Mouse (Mus musculus): Measurements from ENCODE around the gene Tubg2. TPM values are rescaled to one million over a fixed set of nuclear protein-coding genes. Genes with fewer than 3 reads are reported as not detected.
"Not testable (repeated sequence)": the region's sequence is repeated elsewhere in the genome, so short reads cannot be mapped to it uniquely, and the experiment has no call there.

The Tubg2 gene
- total RNA-seq, 2 experiments from 2014 or later, result 44.9 to 47.8 TPM

- no peak for DNase-seq (ENCODE audit: extremely low spot score in 1 of 2, low spot score in 1 of 2)
Measured at GRCm38 (mm10) chr11:101138536-101139181, 17.0 kb upstream of the Tubg2 start.

GRCm38 (mm10) chr11:101140164-101140819 is 15.4 kb upstream of the Tubg2 start:
- DNase-seq (ENCODE audit: extremely low spot score in 1 of 2, low spot score in 1 of 2), result no peak

- no peak for DNase-seq (ENCODE audit: extremely low spot score in 1 of 2, low spot score in 1 of 2)
Measured at GRCm38 (mm10) chr11:101141088-101141487, 14.6 kb upstream of the Tubg2 start.

DNA sequence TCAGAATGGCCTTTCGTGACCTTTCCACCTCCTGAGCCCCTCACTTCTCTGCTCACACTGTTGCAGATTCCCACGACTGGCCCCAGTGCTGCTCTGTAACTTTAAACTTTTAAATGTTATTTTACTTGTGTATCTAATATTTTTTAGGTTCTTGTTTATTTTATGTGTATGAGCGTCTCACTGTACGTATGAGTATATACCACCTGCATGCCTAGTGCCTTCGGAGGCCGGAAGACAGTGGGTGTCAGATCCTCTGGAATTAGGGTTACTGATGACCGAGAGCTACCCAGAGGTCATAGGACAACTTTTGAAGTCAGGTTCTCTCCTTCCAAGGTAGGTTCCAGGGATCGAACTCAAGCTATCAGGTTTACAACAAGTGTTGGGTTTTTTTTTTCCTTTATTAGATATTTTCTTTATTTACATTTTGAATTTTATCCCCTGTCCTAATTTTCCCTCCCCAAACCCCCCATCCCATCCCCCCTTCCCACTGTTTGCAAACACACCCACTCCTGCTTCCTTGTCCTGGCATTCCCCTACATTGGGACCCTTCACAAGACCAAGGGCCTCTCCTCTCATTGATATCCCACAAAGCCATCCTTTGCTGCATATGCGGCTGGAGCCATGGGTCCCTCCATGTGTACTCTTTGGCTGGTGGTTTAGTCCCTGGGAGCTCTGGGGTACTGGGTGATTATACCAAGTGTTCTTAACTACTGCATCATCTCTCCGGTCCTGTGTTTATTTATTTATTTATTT is 13.3 kb upstream of the Tubg2 start:
- DNase-seq (ENCODE audit: extremely low spot score in 1 of 2, low spot score in 1 of 2), result no peak

DNA sequence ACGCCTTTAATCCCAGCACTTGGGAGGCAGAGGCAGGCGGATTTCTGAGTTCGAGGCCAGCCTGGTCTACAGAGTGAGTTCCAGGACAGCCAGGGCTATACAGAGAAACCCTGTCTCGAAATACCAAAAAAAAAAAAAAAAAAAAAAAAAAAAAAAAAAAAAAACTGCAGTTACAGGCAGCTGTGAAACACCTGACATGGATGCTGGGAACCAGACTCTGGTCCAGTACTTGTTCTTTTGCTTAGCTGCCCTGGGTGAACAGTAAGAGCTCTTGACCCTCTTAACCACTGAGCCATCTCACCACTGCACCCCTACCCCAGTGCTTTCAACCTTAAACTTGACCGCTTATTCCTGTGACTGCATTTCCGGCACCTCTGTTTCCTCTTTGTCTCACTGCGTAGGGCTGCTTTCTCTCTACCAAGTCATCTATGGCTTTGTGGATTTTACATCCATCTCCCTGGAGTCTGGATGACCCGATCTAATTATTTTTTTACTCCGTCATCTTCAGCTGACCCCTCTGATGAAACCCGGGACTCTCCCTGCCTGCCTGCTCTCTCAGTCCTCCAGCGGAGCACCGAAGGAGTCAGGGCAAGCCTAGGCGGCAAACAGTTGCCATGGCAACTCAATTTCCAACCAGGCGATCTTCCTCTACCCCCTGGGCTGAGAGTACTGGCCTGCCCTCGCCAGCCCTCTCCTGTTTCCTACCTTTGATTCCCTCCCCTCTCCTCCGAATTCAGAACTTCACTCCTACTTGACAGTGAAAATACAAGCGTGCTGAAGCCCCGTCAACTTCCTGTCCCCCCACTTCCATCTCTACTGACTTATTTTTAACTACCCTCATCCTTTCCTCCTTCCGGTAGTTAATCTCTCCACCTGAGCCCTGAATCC is 12.1 kb upstream of the Tubg2 start:
- no peak for DNase-seq (ENCODE audit: extremely low spot score in 1 of 2, low spot score in 1 of 2)

- no peak for DNase-seq (ENCODE audit: extremely low spot score in 1 of 2, low spot score in 1 of 2)
Measured at GRCm38 (mm10) chr11:101146377-101146776, 9.3 kb upstream of the Tubg2 start.

DNA sequence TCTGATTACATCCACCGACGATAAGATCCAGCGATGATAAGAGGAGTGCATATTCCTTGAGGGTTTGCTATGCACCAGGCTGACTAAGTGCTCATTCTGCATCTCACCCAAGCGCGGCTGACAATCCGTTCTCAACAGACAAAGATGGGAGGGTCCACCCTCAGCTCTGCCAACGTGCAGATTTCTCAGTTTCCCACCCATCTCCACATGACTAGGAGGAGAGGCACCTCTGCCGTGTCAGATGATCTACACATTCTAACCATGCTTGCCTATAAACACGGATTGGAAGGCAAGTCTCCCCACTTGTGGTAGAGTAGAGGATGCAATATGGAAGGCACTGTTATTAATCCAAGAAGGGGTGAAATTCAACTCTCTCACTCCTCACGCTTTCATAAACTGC is 7.0 kb upstream of the Tubg2 start:
- DNase-seq (ENCODE audit: extremely low spot score in 1 of 2, low spot score in 1 of 2), result no peak

DNA sequence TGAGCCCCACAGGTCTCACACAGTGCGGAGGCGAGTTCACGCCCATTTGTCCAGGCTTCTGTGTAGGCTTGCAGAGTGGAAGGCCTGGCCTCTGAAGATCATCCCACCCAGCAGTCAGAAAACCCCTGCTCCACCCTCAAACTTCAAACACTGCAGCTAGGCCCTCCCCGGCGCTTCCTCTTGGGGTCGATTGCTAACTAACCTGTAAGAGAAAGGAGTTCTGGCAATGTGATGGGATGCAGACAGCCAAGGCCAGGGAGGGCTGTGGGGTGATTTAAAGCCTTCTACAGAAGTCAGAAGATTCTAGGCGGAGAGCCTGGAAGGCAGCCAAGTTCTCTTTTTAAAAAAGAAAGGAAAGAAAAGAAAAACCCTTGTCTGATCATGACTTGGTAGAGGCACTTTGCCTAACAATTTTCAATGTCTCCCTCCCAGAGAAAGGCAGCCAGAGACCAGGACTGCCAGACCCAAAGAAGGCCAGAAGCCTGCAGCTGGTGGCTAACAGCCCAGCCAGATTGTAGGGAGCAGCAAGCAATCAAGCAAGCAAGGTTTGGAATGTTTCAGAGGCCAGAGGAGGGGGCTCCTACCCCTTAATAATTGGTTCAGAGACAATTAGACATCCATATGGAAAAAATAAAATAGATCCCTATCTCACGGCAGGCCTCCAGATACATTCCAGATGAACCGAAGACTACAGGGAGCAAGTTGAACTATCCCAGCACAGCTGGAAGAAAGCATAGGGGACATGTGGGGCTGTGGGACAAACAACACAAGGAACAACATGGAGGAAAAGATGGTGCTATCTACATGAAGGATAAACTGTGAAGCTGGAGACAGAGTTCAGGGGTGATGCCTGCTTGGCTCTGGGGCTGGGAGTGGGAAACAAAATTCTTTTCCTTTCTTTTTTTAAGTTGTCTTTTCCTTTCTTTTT is 6.3 kb upstream of the Tubg2 start:
- DNase-seq (ENCODE audit: extremely low spot score in 1 of 2, low spot score in 1 of 2), result no peak

- DNase-seq (ENCODE audit: extremely low spot score in 1 of 2, low spot score in 1 of 2), result no peak
Measured at GRCm38 (mm10) chr11:101151063-101151462, 4.6 kb upstream of the Tubg2 start.

- DNase-seq (ENCODE audit: extremely low spot score in 1 of 2, low spot score in 1 of 2), result no peak
Measured at GRCm38 (mm10) chr11:101152825-101153224, 2.9 kb upstream of the Tubg2 start.

- DNase-seq (ENCODE audit: extremely low spot score in 1 of 2, low spot score in 1 of 2), result no peak
Measured at GRCm38 (mm10) chr11:101154648-101155047, 1.1 kb upstream of the Tubg2 start.

GRCm38 (mm10) chr11:101155151-101155550 is 556 bp upstream of the Tubg2 start:
- DNase-seq (ENCODE audit: extremely low spot score in 1 of 2, low spot score in 1 of 2), result no peak

GRCm38 (mm10) chr11:101160151-101160550 is 4.4 kb downstream of the Tubg2 start:
- DNase-seq (ENCODE audit: extremely low spot score in 1 of 2, low spot score in 1 of 2), result not testable (repeated sequence)

GRCm38 (mm10) chr11:101160981-101161505 is 5.3 kb downstream of the Tubg2 start:
- not testable (repeated sequence) for DNase-seq (ENCODE audit: extremely low spot score in 1 of 2, low spot score in 1 of 2)

DNA sequence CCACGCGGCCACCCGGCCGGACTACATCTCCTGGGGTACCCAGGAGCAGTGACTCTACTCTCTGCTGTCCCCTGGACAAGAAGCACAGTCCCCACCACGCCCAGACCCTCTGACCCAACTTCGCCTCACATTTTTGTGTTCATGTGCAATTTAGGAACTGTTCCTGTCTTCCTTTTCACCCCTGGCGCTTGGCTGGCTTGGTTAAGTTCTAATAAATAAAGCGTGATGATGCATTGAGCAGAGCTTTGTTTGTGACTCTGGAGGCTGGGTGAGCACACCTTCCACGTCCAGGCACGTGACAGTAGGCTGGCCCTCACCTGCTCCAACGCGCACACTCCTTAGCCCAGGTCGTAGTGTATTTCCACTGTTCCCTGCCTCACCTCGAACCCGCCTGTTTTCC is 5.8 kb downstream of the Tubg2 start:
- no peak for DNase-seq (ENCODE audit: extremely low spot score in 1 of 2, low spot score in 1 of 2)

DNA sequence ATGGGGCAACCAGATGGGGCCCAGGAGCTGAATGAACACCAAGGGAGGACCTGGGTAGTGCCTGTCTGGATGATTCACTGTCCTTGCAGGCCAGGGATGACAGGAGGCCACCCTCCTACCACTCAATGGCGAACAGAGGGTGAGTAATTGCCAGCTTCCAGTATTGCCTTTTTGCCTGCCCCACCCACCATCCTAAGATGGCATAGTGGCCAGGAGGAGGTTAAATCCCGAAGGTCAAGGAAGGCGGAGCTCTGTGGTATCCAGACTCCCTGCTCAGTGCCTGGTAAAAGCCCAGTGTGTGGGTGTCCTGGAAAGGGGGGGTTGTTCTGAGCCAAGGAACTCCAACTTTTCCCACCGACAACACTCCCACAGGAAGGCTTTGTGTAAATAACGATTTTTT is 6.6 kb downstream of the Tubg2 start:
- no peak for DNase-seq (ENCODE audit: extremely low spot score in 1 of 2, low spot score in 1 of 2)

GRCm38 (mm10) chr11:101162772-101163171 is 7.1 kb downstream of the Tubg2 start:
- DNase-seq (ENCODE audit: extremely low spot score in 1 of 2, low spot score in 1 of 2), result no peak

- no peak for DNase-seq (ENCODE audit: extremely low spot score in 1 of 2, low spot score in 1 of 2)
Measured at GRCm38 (mm10) chr11:101163476-101164350, 8.0 kb downstream of the Tubg2 start.

All from layer of hippocampus, postnatal 25 days (tissue).